Mouse (Mus musculus): ENCODE results near the gene Gda.

The Gda gene

GRCm38 (mm10) chr19:21457461-21457860, 15.8 kb downstream of the Gda start:
- DNase-seq (ENCODE audit: low spot score in 2 of 2) = no peak

GRCm38 (mm10) chr19:21441787-21442186, 31.5 kb downstream of the Gda start:
- DNase-seq (ENCODE audit: low spot score in 2 of 2) = no peak

- DNase-seq (ENCODE audit: low spot score in 2 of 2) = no peak
These were observed 32.4 kb downstream of the Gda start for GRCm38 (mm10) chr19:21440841-21441240.

- DNase-seq (ENCODE audit: low spot score in 2 of 2) = no peak
These were observed 34.0 kb downstream of the Gda start for GRCm38 (mm10) chr19:21439141-21439737.

- no peak for DNase-seq (ENCODE audit: low spot score in 2 of 2)
These were observed 36.7 kb downstream of the Gda start for GRCm38 (mm10) chr19:21436566-21436965.

DNA sequence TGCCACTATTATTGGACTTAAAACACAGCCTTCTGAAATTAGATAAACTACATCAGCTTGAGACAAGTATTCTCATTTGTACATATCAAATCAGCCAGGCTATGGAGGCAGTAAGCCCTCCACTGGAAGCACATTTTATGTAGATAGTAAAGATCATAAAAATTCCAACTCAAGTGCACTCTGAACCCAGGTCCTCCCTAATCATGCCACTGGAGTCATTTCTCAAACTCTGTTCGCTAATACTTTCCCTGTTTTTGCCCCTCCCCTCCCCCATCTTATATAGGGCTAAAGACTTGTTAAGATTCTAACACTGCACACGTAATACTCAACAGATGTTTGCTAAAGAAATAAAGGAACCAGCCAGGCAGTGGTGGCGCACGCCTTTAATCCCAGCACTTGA, 39.9 kb downstream of the Gda start:
- DNase-seq (ENCODE audit: low spot score in 2 of 2) = no peak

DNA sequence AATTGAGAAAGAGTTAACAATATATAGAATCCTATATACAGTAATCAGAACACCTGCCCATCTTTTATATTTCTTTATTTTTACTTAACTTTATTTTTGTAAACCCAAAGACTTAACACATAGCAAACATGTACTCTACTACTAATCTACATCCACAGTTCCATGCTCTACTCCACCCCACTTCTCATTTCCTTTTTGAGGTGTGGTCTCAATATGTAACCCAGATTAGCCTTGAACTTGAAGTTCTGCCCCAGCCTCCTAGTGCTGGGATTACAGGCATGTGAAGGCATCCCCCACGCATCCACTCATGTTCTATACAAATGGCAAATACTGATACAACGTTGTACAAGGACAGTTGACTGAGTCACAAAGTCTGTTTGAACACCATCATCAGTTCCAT, 40.4 kb downstream of the Gda start:
- DNase-seq (ENCODE audit: low spot score in 2 of 2) = no peak

- no peak for DNase-seq (ENCODE audit: low spot score in 2 of 2)
These were observed 41.0 kb downstream of the Gda start for GRCm38 (mm10) chr19:21432286-21432685.

DNA sequence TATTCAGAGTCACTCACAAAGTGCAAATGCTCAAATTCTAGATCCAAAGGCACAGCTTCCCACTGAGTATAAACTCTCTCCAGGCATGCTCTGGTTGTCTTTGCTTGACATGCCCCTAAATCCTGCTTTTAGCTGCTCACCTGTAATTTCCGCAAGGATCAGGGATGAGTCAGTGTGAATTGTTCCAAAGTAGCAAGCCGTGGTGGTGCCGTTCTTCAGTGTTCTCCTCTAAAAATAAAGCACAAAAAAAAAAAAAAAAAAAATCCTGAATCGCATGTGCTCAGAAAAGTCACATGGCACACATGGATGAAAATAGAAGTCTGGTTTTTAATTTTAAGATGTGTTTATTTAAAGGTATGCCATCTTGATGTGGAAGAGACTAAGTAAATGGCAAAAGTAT, 47.9 kb downstream of the Gda start:
- peak; percentile 30 to 49 for DNase-seq (ENCODE audit: low spot score in 2 of 2)

- no peak for DNase-seq (ENCODE audit: low spot score in 2 of 2)
These were observed 49.5 kb downstream of the Gda start for GRCm38 (mm10) chr19:21423731-21424130.

- DNase-seq (ENCODE audit: low spot score in 2 of 2) = no peak
These were observed 54.8 kb downstream of the Gda start for GRCm38 (mm10) chr19:21418418-21418817.

DNA sequence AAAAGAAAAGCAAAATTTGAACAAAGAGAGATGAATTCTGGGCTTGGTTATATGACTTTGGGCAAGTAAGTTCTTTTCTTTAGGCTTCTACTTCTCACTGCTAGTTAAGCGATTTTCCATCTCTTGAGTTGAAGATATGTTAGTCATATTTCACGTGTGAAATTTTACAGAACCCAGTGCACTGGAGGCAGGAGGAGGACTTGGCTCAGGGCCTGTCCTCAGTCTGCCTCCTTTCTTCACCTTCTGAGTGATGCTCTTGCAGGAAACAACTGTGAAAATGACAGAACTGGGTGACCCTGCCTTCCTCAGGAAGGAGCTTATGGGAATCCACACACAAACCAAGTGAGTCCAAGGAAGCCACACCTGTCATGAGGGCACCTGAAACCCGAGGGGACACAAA, 57.9 kb downstream of the Gda start:
- no peak for DNase-seq (ENCODE audit: low spot score in 2 of 2)

DNA sequence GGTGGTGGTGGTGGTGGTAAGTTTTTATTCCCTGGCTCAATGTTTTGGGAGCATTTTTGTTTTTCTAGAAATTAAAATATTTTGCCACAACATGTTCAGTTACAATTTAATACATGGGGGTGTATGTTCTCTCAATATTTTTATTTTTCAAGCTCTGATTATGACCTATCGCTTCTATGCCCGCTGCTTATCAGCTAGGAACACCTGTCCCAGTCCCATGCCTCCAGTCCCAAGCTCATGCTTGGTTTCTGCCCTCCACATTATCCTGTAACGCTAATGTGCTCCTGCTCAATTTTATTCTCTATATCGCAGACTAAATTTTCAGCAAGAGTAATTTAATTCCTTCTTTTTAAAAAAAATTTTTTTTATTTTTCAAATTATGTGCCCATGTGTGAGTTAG, 64.1 kb downstream of the Gda start:
- no peak for DNase-seq (ENCODE audit: low spot score in 2 of 2)

GRCm38 (mm10) chr19:21407363-21407762, 65.9 kb downstream of the Gda start:
- no peak for DNase-seq (ENCODE audit: low spot score in 2 of 2)

- no peak for DNase-seq (ENCODE audit: low spot score in 2 of 2)
These were observed 75.3 kb downstream of the Gda start for GRCm38 (mm10) chr19:21397994-21398393.

- DNase-seq (ENCODE audit: low spot score in 2 of 2) = no peak
These were observed 76.9 kb downstream of the Gda start for GRCm38 (mm10) chr19:21396364-21396763.

DNA sequence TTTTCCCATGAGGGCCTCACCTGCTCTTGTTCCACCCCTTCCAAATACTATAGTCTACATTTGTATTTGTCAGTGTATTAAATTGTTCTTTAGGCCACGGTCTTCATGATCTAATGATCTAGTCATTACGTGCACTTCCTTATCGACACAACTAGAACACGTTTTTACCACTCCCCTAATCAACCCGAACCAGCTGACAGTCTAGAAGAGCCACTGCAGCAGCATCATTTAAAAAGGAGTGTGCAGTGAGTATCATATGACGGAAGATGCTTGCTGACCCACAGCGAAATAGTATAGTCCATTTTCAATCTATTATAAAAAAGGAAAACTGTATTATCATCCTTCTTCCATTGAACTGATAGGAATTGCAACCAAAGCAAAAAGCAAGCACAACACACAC, 82.3 kb downstream of the Gda start:
- no peak for DNase-seq (ENCODE audit: low spot score in 2 of 2)

GRCm38 (mm10) chr19:21386842-21387241, 86.4 kb downstream of the Gda start:
- no peak for DNase-seq (ENCODE audit: low spot score in 2 of 2)

GRCm38 (mm10) chr19:21384231-21384630, 89.0 kb downstream of the Gda start:
- DNase-seq (ENCODE audit: low spot score in 2 of 2) = no peak

- no peak for DNase-seq (ENCODE audit: low spot score in 2 of 2)
These were observed 89.6 kb downstream of the Gda start for GRCm38 (mm10) chr19:21383491-21384226.

DNA sequence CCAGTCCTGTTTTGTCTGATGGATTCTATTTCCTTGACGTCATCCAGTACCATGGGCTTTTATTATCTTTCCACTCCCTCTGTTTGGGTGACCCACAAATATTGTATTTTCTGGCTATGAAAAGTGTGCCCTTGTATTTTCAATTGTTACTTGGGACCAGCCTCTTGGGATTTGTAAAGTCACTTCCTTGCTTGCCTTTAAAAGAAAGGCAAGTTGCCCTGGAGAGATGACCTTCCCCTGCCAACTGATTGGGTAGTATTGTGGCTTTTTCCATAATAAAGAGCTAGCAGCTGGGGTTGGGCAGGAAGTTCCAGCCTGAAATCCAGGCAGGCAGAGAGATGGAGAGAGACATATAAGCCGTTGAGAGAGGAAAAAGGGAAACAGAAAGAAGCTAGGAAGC, 91.5 kb downstream of the Gda start:
- DNase-seq (ENCODE audit: low spot score in 2 of 2) = no peak

- no peak for DNase-seq (ENCODE audit: low spot score in 2 of 2)
These were observed 94.0 kb downstream of the Gda start for GRCm38 (mm10) chr19:21379195-21379594.

GRCm38 (mm10) chr19:21376445-21377218, 96.6 kb downstream of the Gda start:
- DNase-seq (ENCODE audit: low spot score in 2 of 2) = no peak
